Mouse (Mus musculus) gonadal fat pad, adult 2 months (tissue): ENCODE results near the gene Cd200r1. TPM values are rescaled to one million over a fixed set of nuclear protein-coding genes. Genes with fewer than 3 reads are reported as not detected.

ENCODE experiments used
- polyA plus RNA-seq: library from polyadenylated mRNA; depleted of rRNA; stranded (reverse); fragments of >200 nt; gene quantifications from 2 replicates; pipeline ENCODE4 v1.2.3, GENCODE M21; 2012; rRNA removed

The Cd200r1 gene
- polyA plus RNA-seq, 1 experiment = 1.7 TPM

Other genes with a start within 250 kb of the Cd200r1 start
- 22.7 and 29.7 TPM in 2 replicates for gene Boc, start 206.8 kb upstream of the Cd200r1 start, polyA plus RNA-seq
- gene Nepro, start 41.4 kb upstream of the Cd200r1 start, polyA plus RNA-seq = 4.0 and 4.2 TPM in 2 replicates
- 5.8 and 7.1 TPM in 2 replicates for gene Gtpbp8, start 19.4 kb upstream of the Cd200r1 start, polyA plus RNA-seq
- gene Cd200r4, start 46.0 kb downstream of the Cd200r1 start, polyA plus RNA-seq = 0.27 and 0.30 TPM in 2 replicates
- not detected in 2 replicates for gene Cd200r2, start 101.4 kb downstream of the Cd200r1 start, polyA plus RNA-seq
- gene Cd200r3, start 177.9 kb downstream of the Cd200r1 start, polyA plus RNA-seq = not detected in 2 replicates